ENCODE assay signal across 9 mouse cellular contexts in genomic region chr6:31125328-31126118, GRCm38 (mm10).
A peak's percentile ranks its signal among the peaks of the same experiment; 100 is the strongest.
DNase-seq lines count a peak whose midpoint lies in the region; ATAC-seq and TF ChIP-seq lines count a peak whose summit lies in the region.
"Had no signal": no experiment of that assay in that cellular context is flagged by ENCODE, and none has a peak within 500 bp of the region (broad histone marks: within the 10 kb centered on the region; RNA-seq: fewer than 3 reads in every experiment).

No protein-coding gene starts in this region.

- H3K27me3 ChIP-seq in C2C12 (ENCODE audit: control insufficient read depth, insufficient read depth, insufficient read length) = no peaks in the 10 kb centered on the region
- H3K27me3 ChIP-seq in forebrain, embryonic 16.5 days (replicated peaks; ENCODE audit: control insufficient read depth, insufficient read depth, low read length) = no peaks in the 10 kb centered on the region
- H3K27me3 ChIP-seq in hindbrain, embryonic 14.5 days (ENCODE audit: control insufficient read depth, insufficient read depth, low read length) = no peaks in the 10 kb centered on the region
- H3K27me3 ChIP-seq: embryonic facial prominence, embryonic 12.5 days had no signal

- intact Hi-C loops in heart, postnatal 14 days (cut with DNase I) = loop anchor here (5.0 kb wide), 1 partner anchor 42 kb away; no protein-coding TSS in a partner anchor

- peaks cover 62% of the 10 kb centered on the region for H3K79me3 ChIP-seq in C2C12 (ENCODE audit: low read depth)

- H3ac ChIP-seq in C2C12 (ENCODE audit: control insufficient read depth, insufficient read length, low read depth) = peak overlapping the region; percentile 43

- peak; percentile 29 for TF ChIP-seq CTCF in C2C12 (IDR thresholded peaks at IDR 0.05; ENCODE audit: control insufficient read depth, insufficient read depth, insufficient read length)

- peak; percentile 95 for DNase-seq in heart, adult 11 months
- no peak for DNase-seq in heart, postnatal 14 days
- peak; percentile 84 for DNase-seq in liver
- DNase-seq in spleen, adult 18-20 months = peak; percentile 28 to 42
- DNase-seq in hindbrain, embryonic 14.5 days (ENCODE audit: low spot score) = no peak

- peak overlapping the region; percentile 53 for H3K4me3 ChIP-seq in C2C12 (ENCODE audit: insufficient read depth, poor library complexity, severe bottlenecking)
- H3K4me3 ChIP-seq in brown adipose tissue, adult 24 weeks (ENCODE audit: insufficient read depth, low read depth, low read length) = peak overlapping the region; percentile 41
- H3K4me3 ChIP-seq in forebrain, embryonic 16.5 days (replicated peaks; ENCODE audit: low read length) = no peak overlapping the region
- H3K4me3 ChIP-seq in hindbrain, embryonic 14.5 days (replicated peaks; ENCODE audit: low read length) = no peak overlapping the region
- H3K4me3 ChIP-seq: embryonic facial prominence, embryonic 12.5 days had no signal

- no peak overlapping the region for H3K4me2 ChIP-seq in forebrain, embryonic 16.5 days (ENCODE audit: low read length)
- no peak overlapping the region for H3K4me2 ChIP-seq in hindbrain, embryonic 14.5 days (replicated peaks)
- H3K4me2 ChIP-seq: embryonic facial prominence, embryonic 12.5 days had no signal

- H3K4me1 ChIP-seq in brown adipose tissue, adult 24 weeks (ENCODE audit: control insufficient read depth, insufficient read depth, insufficient read length, low read length) = peaks cover 38% of the 10 kb centered on the region
- H3K4me1 ChIP-seq in forebrain, embryonic 16.5 days (replicated peaks; ENCODE audit: control insufficient read depth, insufficient read depth, low read length) = peaks cover 6% of the 10 kb centered on the region; the same call in 1 of the 2 replicates
- H3K4me1 ChIP-seq in hindbrain, embryonic 14.5 days (replicated peaks; ENCODE audit: control insufficient read depth, insufficient read depth, low read length) = peaks cover 6% of the 10 kb centered on the region; the same call in 1 of the 2 replicates
- H3K4me1 ChIP-seq: embryonic facial prominence, embryonic 12.5 days had no signal

- H3K9me3 ChIP-seq in forebrain, embryonic 16.5 days (ENCODE audit: control insufficient read depth, low read length) = no peaks in the 10 kb centered on the region
- H3K9me3 ChIP-seq in hindbrain, embryonic 14.5 days (ENCODE audit: control insufficient read depth, low read length) = no peaks in the 10 kb centered on the region
- H3K9me3 ChIP-seq: embryonic facial prominence, embryonic 12.5 days had no signal

- H3K27ac ChIP-seq in brown adipose tissue, adult 24 weeks (replicated peaks; ENCODE audit: low read depth, low read length) = peak overlapping the region; percentile 59
- H3K27ac ChIP-seq in forebrain, embryonic 16.5 days (ENCODE audit: low read length) = no peak overlapping the region
- no peak overlapping the region for H3K27ac ChIP-seq in hindbrain, embryonic 14.5 days
- H3K27ac ChIP-seq: embryonic facial prominence, embryonic 12.5 days had no signal

- no peak overlapping the region for H3K9ac ChIP-seq in forebrain, embryonic 16.5 days (replicated peaks; ENCODE audit: low read depth, low read length)
- no peak overlapping the region for H3K9ac ChIP-seq in hindbrain, embryonic 14.5 days
- H3K9ac ChIP-seq: embryonic facial prominence, embryonic 12.5 days had no signal

- H3K36me3 ChIP-seq in C2C12 (ENCODE audit: control insufficient read depth, insufficient read depth) = peaks cover 51% of the 10 kb centered on the region
- H3K36me3 ChIP-seq in forebrain, embryonic 16.5 days (ENCODE audit: control insufficient read depth, insufficient read depth) = no peaks in the 10 kb centered on the region
- no peaks in the 10 kb centered on the region for H3K36me3 ChIP-seq in hindbrain, embryonic 14.5 days (replicated peaks; ENCODE audit: control insufficient read depth, insufficient read depth)
- H3K36me3 ChIP-seq: embryonic facial prominence, embryonic 12.5 days had no signal

- 74% methylated on average over 19 of the region's 19 CpGs for WGBS in forebrain, embryonic 16.5 days
- 77% methylated on average over 19 of the region's 19 CpGs for WGBS in hindbrain, embryonic 14.5 days

- H3K79me2 ChIP-seq in C2C12 (ENCODE audit: control insufficient read depth, insufficient read depth) = peaks cover 97% of the 10 kb centered on the region

- ATAC-seq in forebrain, embryonic 16.5 days = no peak
- ATAC-seq in hindbrain, embryonic 14.5 days (ENCODE audit: low FRiP score) = no peak

TF ChIP-seq in C2C12, 6 proteins besides CTCF, POLR2A, EP300 and RAD21:
- no peak for TF ChIP-seq MAX (IDR thresholded peaks at IDR 0.05)
- peak; percentile 74 for TF ChIP-seq CEBPB (IDR thresholded peaks at IDR 0.05; ENCODE audit: low read depth)
- TF ChIP-seq MYOG (IDR thresholded peaks at IDR 0.05; ENCODE audit: control insufficient read depth, extremely low read depth, insufficient read length) = no peak

Comparison
In these comparisons a context has a peak if more than half of its experiments do, and no peak if none do; other contexts are left out.
1. DNase-seq: peak in heart, adult 11 months (single experiment), liver (single experiment) and spleen, adult 18-20 months (2 of 2); none in heart, postnatal 14 days (0 of 2) and hindbrain, embryonic 14.5 days (single experiment).
2. H3K4me3 ChIP-seq: peak in C2C12 (single experiment) and brown adipose tissue, adult 24 weeks (single experiment); none in forebrain, embryonic 16.5 days (single experiment) and hindbrain, embryonic 14.5 days (single experiment).